Mouse (Mus musculus) embryo, embryonic 10.5 days (tissue): ENCODE data around the gene Pknox2.
A peak's percentile ranks its signal among the peaks of the same experiment; 100 is the strongest.

ENCODE experiments used
- DNase-seq: peaks from one replicate; pipeline ENCODE4 v3.0.0-alpha.2; 2015; ENCODE audit warnings: low spot score

Gene Pknox2

GRCm38 (mm10) chr9:37101059-37101940 lies 45.9 kb downstream of the Pknox2 start:
- DNase-seq: peak; percentile 80

DNA sequence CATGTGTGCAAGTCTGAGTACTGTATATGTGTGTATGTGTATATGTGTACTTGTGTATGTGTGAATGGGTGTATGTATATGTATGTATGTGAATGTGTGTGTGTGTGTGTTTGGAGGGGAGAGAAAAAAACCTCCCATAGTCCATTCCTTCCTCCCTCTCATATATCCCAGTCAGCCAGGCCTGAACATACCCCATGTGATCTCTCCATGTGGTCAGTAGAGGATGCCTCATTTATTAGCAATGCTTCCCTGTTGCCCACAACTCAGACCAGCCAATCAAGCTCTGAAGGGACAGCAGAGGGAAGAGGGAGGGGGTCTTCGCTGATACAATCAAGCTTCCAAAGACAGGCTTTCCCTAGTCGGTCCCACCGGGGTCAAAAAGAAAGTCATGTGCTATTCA lies 47.6 kb downstream of the Pknox2 start:
- DNase-seq: peak; percentile 35

- no peak for DNase-seq
Observed at GRCm38 (mm10) chr9:37098600-37098999, 48.6 kb downstream of the Pknox2 start.

DNA sequence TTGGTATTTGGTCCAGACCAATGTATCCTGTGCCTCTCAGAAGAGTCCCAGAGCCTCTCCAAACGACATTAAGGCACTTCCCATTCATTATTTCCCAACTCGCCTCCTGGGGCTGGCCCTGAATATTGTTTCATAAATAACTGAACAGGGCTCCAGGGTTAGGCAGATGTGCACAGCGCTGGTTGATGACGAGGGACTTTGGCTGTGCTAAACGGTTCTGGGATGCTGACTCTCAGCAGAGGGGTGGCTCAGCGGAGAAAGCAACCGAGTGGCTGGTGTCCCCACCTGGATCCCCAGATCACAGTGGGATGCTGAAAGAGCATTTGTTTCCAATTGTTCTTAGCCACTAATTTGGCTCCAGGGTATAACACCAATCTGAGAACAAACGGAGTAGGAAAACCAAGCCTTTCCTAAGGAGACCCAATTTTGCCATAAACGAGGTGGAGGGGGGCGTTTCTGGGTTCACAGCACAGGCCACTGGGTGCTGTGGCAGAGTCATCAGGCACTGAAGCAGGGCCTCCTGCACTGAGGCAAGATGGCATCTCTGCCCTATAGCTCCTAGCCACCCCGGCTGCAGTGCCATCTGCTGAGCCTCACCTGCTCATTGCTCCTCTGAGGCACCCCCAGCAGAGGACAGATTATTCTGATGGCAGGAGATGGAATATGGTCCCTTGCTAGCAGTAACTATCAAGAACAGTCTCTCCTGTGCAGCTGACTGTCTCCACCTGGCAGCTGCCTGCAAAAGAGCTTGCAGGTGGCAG lies 52.8 kb downstream of the Pknox2 start:
- no peak for DNase-seq

DNA sequence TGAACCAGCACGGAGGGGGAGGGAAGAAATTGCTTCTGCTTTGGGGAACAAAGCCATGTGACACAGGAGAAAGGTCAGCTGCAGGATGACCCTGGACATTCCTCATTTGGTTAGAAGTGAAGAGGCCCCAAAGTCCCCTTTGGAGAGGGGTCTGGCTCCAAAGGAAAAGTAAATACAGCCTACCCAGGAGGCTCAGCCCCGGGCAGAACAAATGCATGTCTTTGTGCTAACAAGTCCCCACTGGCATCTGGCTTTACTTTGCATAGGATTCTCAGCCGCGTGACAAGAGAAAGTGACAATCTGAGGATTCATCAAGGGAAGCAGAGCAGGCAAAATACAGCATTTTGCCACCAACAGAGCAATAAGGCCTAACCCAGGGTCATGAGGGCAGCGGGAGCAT lies 54.1 kb downstream of the Pknox2 start:
- peak; percentile 96 for DNase-seq

- peak; percentile 61 for DNase-seq
Observed at GRCm38 (mm10) chr9:37089894-37090652, 57.1 kb downstream of the Pknox2 start.

DNA sequence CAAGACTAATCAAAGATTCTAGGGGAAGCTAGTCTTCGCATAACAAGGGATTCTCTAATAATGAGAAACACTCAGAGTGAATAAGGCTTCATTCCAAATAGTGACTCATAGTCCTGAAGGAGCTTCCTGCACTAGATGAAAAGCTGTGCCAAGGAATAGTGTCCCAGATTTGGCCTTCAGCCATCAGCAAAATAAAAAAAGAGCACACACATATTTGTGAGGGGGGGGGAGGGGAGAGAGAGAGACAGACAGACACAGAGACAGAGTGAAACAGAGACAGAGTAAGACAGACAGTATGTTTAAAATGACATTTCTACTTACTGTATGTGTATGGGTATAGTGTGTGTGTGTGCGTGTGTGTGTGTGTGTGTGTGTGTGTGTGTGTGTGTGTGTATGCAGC lies 61.8 kb downstream of the Pknox2 start:
- DNase-seq: no peak

DNA sequence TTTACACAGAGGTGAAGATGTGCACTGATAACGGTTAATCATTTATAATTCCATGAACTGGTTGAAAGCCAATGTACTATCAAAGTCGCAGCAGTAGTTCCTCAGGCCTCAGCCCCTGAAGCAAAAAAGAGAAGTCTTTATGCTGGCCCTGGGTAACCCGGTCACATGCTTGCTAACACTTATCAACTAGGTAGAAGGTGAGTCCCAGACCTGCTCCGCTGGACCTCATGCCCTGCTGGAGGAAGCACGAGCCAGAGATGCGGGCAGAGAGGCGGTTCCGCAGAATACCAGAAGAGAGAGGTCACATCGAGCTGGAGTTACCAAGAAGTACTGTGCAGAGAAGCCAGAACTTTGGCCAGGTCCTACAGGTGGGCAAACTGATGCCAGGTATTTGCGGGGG lies 65.0 kb downstream of the Pknox2 start:
- DNase-seq: no peak

GRCm38 (mm10) chr9:37080309-37080708 lies 66.9 kb downstream of the Pknox2 start:
- no peak for DNase-seq

GRCm38 (mm10) chr9:37077063-37077418 lies 70.2 kb downstream of the Pknox2 start:
- peak; percentile 42 for DNase-seq

- peak; percentile 62 for DNase-seq
Observed at GRCm38 (mm10) chr9:37076386-37077062, 70.7 kb downstream of the Pknox2 start.

DNA sequence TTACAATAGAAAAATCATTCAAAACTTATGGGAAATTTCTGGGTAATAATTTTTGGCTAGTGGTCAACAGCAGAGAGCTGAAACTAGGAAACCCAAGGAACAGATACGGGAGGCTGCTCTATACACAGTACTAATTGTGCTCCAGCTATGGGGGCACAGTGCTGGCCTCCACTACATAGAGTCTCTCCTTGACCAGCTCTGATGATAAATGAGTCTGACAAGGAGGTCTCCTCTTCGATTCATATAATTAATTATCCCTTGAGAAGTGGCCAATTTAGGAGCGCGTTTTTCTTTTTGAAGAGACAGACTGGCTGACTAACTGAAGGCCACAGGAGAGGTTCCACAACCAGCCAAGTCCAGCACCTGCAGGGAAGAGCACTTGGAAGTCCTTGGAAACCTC lies 71.3 kb downstream of the Pknox2 start:
- peak; percentile 30 for DNase-seq

DNA sequence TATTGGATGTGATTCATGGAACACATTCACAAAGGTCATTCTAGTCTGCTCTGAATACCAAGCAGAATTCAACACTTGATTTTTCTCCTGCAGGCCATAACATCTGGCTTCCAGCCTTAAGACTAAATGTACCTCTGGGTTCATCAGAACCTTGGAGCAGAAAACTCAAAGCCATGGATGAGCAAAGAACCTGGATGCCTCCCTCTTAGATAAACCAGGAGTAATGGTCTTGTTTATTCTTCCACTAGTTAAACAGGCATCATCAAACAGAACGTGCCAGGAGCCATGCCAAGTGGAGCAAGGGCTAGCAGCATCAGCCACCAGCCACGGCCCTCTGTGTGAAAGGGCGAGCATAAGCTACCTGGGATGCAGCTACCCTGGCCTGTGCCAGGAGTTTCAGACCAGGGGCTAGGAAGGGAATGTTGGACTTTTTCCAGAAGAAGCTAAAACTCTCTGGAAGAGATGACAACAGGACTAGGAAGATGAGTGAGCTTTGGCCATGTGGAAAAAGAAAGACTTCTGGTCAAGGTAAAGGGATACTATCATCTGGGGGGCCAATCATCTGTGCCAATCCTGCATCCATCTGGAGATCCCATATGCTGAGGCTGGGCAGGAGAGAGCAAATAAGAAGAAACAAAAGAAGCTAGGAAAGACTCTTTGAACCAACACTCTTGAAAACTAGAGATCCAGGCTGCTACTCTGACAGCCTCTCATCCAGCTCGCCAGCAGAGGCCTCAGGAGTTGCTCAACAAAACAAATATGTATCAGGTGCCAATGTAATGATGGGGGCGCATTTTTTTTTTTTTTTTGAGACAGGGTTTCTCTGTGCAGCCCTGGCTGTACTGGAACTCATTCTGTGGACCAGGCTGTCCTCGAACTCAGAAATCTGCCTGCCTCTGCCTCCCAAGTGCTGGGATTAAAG lies 77.6 kb downstream of the Pknox2 start:
- DNase-seq: no peak

- DNase-seq: no peak
Observed at GRCm38 (mm10) chr9:37067473-37067830, 79.8 kb downstream of the Pknox2 start.

- DNase-seq: no peak
Observed at GRCm38 (mm10) chr9:37066732-37067472, 80.3 kb downstream of the Pknox2 start.

- no peak for DNase-seq
Observed at GRCm38 (mm10) chr9:37061627-37062026, 85.6 kb downstream of the Pknox2 start.

- DNase-seq: peak; percentile 59
Observed at GRCm38 (mm10) chr9:37054703-37055102, 92.5 kb downstream of the Pknox2 start.

GRCm38 (mm10) chr9:37053601-37054512 lies 93.3 kb downstream of the Pknox2 start:
- peak; percentile 95 for DNase-seq

GRCm38 (mm10) chr9:37053041-37053440 lies 94.2 kb downstream of the Pknox2 start:
- DNase-seq: peak; percentile 62
